Mouse (Mus musculus) Patski (cell line): Measurements from ENCODE around the gene Olfr707. TPM values are rescaled to one million over a fixed set of nuclear protein-coding genes. Genes with fewer than 3 reads are reported as not detected.
"Not testable (repeated sequence)": the region's sequence is repeated elsewhere in the genome, so short reads cannot be mapped to it uniquely, and the experiment has no call there.

Source experiments
- ATAC-seq: fragments of 100-300 bp; one replicate; pipeline ENCODE4 v1.8.0; 2021
- CTCF ChIA-PET: fragments of 350-600 bp; sonication (Branson Sonifier 250); formaldehyde crosslinking; loops from one replicate; lab custom pipeline; 2022; ENCODE audit warnings: inconsistent platforms; lab: Charles Lee
- POLR2A ChIA-PET: fragments of 350-600 bp; sonication (Branson Sonifier 250); formaldehyde crosslinking; loops from one replicate; lab custom pipeline; 2022; ENCODE audit warnings: antibody characterized with exemption, inconsistent platforms; lab: Charles Lee
- DNase-seq: peaks from one replicate; pipeline ENCODE4 v3.0.0-alpha.2; 2011; ENCODE audit warnings: low read depth, low spot score
- H3K27me3 ChIP-seq: fragments of 371-371 bp; one replicate; pipeline ENCODE4 v1.5.1; 2021
- CTCF ChIP-seq: fragments of 100-300 bp; IDR thresholded peaks from one replicate; pipeline ENCODE4 v1.5.1; 2021
- in situ Hi-C: fragments of 300-500 bp; cut with MboI; formaldehyde crosslinking; loops from 3 replicates; pipeline ENCODE4 v1.11.1; 2018; ENCODE audit warnings: low pct_unique_long_range_greater_than_20kb, mixed read lengths
- polyA plus RNA-seq: library from polyadenylated mRNA; unstranded; gene quantifications from one replicate; pipeline ENCODE4 v1.2.3, GENCODE M21; 2021

Gene Olfr707
- not detected for polyA plus RNA-seq

DNA sequence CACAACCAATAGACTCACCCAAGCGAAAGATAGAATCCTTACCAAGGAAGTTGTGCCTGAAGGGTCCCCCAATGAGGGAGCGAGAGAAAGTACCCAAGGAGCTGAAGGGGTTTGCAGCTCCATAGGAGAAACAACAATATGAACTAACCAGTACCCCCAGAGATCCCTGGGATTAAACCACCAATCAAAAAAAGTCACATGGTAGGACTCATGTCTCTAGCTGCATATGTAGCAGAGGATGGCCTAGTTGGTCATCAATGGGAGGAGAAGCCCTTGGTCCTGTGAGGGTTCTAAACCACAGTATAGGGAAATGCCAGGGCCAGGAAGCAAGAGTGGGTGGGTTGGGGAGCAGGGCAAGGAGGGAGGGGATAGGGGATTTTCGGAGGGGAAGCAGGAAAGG lies at the start of gene Olfr707:
Olfr707 (minus strand) TSS at position 101 of the 400 bp plus-strand sequence.
- in situ Hi-C loops, H3K27me3 ChIP-seq, ATAC-seq, CTCF ChIA-PET, POLR2A ChIA-PET, DNase-seq: not testable (repeated sequence)

DNA sequence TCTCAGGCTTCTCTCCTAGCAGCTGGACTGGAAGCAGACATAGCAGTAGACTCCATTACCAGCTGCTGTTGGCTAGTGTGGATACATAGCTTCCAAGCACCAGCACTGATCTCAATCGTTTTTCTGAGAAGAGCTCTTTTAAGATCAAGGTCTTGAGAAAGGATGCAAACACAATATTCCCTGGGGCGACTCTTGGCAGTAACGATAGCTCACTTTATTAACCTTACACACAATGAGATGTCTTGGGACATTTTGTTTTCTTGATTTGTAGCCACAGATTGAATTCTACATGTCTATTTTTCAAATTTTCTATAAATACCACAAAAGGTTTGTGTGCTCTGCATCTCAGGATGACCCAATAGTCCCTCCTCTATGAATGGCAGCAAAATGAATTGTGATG lies 47.2 kb upstream of the Olfr707 start, which contains the start of gene Olfr710:
Olfr710 (minus strand) TSS at position 101 of the 400 bp plus-strand sequence.
- POLR2A ChIA-PET, result no interaction called here
- in situ Hi-C loops, result no loop called here
- H3K27me3 ChIP-seq, result no peaks in the 10 kb centered on the region
- ATAC-seq (no peak), DNase-seq (no peak)
- CTCF ChIA-PET, result interaction anchor here (1.0 kb wide), 1 partner anchor 22 kb away, joined by 3 read pairs; no protein-coding TSS in a partner anchor
- no peak for TF ChIP-seq CTCF

DNA sequence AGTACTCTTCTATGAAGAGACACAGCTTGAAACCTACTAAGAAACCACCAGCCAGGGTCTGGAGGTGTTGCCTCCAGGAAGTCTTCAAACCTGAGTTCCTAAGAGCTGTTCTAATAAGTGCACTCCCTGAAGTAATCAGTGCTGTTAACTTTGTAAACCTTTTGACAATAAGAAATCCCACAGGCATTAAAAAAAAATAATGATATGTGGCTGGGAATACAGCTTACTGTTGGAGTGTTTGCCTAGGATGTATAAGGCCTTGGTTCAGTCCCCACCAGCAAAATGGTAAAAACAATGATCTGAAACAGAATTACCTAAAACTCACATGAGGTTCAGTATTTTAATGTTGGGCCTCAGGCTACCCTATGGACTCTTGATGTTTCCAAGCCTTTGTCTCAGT lies 31.1 kb upstream of the Olfr707 start, which contains the start of gene Olfr709-ps1:
Olfr709-ps1 (minus strand) TSS at position 101 of the 400 bp plus-strand sequence.
- no peak for TF ChIP-seq CTCF
- POLR2A ChIA-PET, result no interaction called here
- in situ Hi-C loops, result no loop called here
- CTCF ChIA-PET, result no interaction called here
- ATAC-seq (no peak), DNase-seq (no peak)
- no peaks in the 10 kb centered on the region for H3K27me3 ChIP-seq

DNA sequence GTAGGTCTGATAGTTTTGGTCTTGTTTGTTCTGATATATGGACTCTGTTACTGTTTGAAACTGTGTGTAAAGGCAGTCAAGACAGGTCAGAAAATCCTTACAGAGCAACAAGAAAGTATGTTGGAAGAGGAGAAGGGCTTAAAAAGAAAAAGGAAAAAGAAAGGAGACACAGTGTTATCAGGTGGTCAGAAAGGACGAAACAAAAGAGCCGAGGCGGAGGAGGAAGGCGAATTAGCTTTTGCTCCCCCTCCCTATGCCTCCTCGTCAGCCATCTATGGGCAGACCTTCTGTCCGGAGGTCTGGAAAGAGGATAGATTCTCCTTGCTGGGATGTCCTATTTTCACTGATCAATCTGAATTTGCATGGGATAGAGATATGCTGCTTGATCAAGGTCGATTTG lies 19.9 kb upstream of the Olfr707 start:
- H3K27me3 ChIP-seq, in situ Hi-C loops, DNase-seq, CTCF ChIA-PET, POLR2A ChIA-PET, ATAC-seq: not testable (repeated sequence)

DNA sequence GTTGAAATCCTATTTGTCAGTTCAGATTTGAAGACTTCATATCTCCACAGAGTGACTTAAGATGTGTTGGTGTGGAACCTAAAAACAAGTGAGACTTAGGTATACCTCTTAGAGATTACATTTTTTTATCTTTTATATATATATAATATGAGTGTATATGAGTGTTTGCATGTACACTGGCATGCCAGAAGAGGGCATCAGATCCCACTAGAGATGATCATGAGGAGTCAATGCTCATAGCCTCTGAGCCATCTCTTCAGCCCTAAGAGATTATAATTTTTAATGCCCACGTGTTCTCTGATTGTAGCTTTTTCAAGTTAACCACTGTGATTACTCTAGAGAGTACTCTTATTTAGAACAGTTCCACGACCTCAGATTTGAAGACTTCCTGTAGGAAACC lies 6.6 kb upstream of the Olfr707 start, which contains the start of gene Olfr1532-ps1:
Olfr1532-ps1 (plus strand) TSS at position 326 of the 400 bp plus-strand sequence.
- DNase-seq (no peak), ATAC-seq (no peak)
- POLR2A ChIA-PET, result no interaction called here
- no peak for TF ChIP-seq CTCF
- CTCF ChIA-PET, result no interaction called here
- in situ Hi-C loops, result no loop called here
- H3K27me3 ChIP-seq, result no peaks in the 10 kb centered on the region

DNA sequence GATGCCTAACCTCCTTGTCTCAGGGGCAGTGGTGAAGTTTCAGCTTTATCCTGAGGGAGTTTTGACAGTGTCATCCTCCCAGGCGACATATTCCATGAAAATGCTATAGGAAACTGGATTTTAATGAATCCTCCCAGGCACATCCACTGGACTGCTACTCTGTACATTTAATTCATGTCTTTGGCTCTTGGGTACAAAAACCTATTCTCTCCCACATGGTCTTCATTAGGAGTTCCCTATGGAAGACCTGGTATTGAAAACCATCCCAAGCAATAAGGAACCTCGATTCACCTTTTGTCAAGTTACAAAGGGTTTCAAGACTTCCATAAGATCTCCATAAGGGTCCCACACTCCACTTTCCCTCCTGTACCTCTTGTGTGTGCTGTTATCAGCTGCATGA lies 13.0 kb downstream of the Olfr707 start, which contains the start of gene Olfr706:
Olfr706 (minus strand) TSS at position 101 of the 400 bp plus-strand sequence.
- no peak for DNase-seq
- no peak for ATAC-seq
- CTCF ChIA-PET, result no interaction called here
- no peaks in the 10 kb centered on the region for H3K27me3 ChIP-seq
- in situ Hi-C loops, result no loop called here
- POLR2A ChIA-PET, result no interaction called here
- no peak for TF ChIP-seq CTCF

DNA sequence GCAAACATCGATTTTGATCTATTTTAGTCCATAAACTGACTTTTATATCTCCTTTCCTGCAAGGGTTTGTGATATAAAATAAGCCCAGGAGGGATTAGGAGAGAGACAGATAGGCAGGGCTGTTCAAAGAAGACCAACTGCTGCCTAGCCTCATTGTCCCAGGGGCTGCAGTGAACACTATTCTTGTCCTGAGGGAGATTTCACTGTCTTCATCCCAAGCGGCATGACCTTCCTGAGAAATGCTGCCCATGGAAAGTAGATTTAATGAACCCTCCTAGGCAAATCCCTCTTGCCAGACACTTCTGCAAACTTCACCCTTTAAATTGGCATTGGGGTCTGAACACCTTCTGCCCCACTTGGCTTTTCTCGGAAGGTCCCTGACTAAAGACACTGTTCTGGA lies 24.2 kb downstream of the Olfr707 start, which contains the start of gene Olfr705:
Olfr705 (minus strand) TSS at position 101 of the 400 bp plus-strand sequence.
- ATAC-seq, result no peak
- ChIA-PET CTCF (no interaction called here), POLR2A (no interaction called here)
- no peaks in the 10 kb centered on the region for H3K27me3 ChIP-seq
- in situ Hi-C loops, result no loop called here
- no peak for TF ChIP-seq CTCF
- no peak for DNase-seq

DNA sequence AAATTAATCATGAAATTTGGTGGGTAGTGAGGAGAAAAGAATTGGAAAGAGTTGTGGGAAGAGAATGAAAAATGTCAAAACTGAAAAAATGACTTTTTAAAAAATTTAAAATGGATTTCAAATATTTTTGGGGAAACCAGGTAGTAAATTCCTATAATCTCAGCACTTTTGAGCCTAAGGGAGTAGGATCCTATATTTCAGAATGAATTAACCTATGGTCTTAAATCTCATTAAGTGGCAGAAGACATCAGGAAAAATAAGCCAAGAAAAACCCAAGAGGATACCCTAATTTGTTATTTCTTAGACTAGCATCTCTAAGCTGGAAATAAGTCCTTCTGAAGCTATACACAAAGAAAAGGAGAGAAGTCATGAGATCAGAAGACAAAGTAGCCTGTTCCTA lies 38.2 kb downstream of the Olfr707 start, which contains the start of gene Olfr704:
Olfr704 (plus strand) TSS at position 301 of the 400 bp plus-strand sequence.
- POLR2A ChIA-PET, result no interaction called here

DNA sequence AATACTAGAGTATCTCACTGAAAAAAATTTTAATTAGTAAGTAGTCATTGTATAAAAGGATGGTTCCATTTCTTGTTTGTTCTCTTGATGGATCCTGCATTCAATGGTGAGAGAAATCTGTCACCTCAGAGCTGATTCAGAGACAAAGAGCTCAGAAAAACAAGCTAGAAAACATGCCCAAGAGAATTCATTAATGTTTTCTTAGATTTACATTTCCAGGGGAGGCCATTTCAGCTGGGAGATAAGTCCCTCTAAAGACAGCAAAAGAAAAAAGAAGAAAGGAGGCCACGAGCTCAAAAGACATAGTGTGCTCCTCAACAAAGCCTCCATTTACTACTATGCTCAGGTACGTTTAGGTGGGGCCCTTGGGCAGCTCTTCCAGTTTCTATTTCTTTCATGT lies 58.0 kb downstream of the Olfr707 start, which contains the start of gene Olfr703:
Olfr703 (plus strand) TSS at position 301 of the 400 bp plus-strand sequence.
- no peaks in the 10 kb centered on the region for H3K27me3 ChIP-seq
- in situ Hi-C loops, result no loop called here
- CTCF ChIA-PET, result no interaction called here
- DNase-seq (no peak), ATAC-seq (no peak)
- TF ChIP-seq CTCF, result no peak
- POLR2A ChIA-PET, result no interaction called here

More for the DNA sequence above, 38.2 kb downstream of the Olfr707 start, which contains the start of gene Olfr704:
- no peaks in the 10 kb centered on the region for H3K27me3 ChIP-seq
- in situ Hi-C loops, result no loop called here
- ATAC-seq (no peak), DNase-seq (no peak)
- CTCF ChIA-PET, result no interaction called here
- TF ChIP-seq CTCF, result no peak

Other genes starting within 250 kb of the Olfr707 start
- not detected for gene Olfr693, start 220.7 kb downstream of the Olfr707 start, polyA plus RNA-seq
- gene Olfr694, start 209.4 kb downstream of the Olfr707 start, polyA plus RNA-seq, result not detected
- gene Olfr695, start 184.8 kb downstream of the Olfr707 start, polyA plus RNA-seq, result not detected
- gene Olfr697, start 158.8 kb downstream of the Olfr707 start, polyA plus RNA-seq, result not detected
- gene Olfr698, start 145.8 kb downstream of the Olfr707 start, polyA plus RNA-seq, result not detected
- gene Olfr699, start 108.0 kb downstream of the Olfr707 start, polyA plus RNA-seq, result not detected
- not detected for gene Olfr700, start 92.4 kb downstream of the Olfr707 start, polyA plus RNA-seq
- 0.04 TPM for gene Olfr701, start 87.1 kb downstream of the Olfr707 start, polyA plus RNA-seq
- 0.05 TPM for gene Olfr702, start 67.3 kb downstream of the Olfr707 start, polyA plus RNA-seq
- not detected for gene Olfr703, start 57.9 kb downstream of the Olfr707 start, polyA plus RNA-seq
- not detected for gene Olfr704, start 38.1 kb downstream of the Olfr707 start, polyA plus RNA-seq
- not detected for gene Olfr705, start 24.4 kb downstream of the Olfr707 start, polyA plus RNA-seq
- not detected for gene Olfr706, start 13.1 kb downstream of the Olfr707 start, polyA plus RNA-seq
- gene Olfr1532-ps1, start 6.8 kb upstream of the Olfr707 start, polyA plus RNA-seq, result not detected
- not detected for gene Olfr709-ps1, start 31.0 kb upstream of the Olfr707 start, polyA plus RNA-seq
- gene Olfr710, start 47.1 kb upstream of the Olfr707 start, polyA plus RNA-seq, result not detected
- gene Olfr6, start 62.7 kb upstream of the Olfr707 start, polyA plus RNA-seq, result not detected
- gene Olfr711, start 74.2 kb upstream of the Olfr707 start, polyA plus RNA-seq, result not detected
- not detected for gene Olfr2, start 104.8 kb upstream of the Olfr707 start, polyA plus RNA-seq
- not detected for gene Olfr713, start 129.9 kb upstream of the Olfr707 start, polyA plus RNA-seq
- not detected for gene Olfr714, start 169.7 kb upstream of the Olfr707 start, polyA plus RNA-seq
- not detected for gene Olfr17, start 192.0 kb upstream of the Olfr707 start, polyA plus RNA-seq
- gene Olfr715b, start 209.1 kb upstream of the Olfr707 start, polyA plus RNA-seq, result not detected
- not detected for gene Olfr715, start 229.8 kb upstream of the Olfr707 start, polyA plus RNA-seq
- not detected for gene Olfr716, start 237.1 kb upstream of the Olfr707 start, polyA plus RNA-seq